Mouse (Mus musculus) pancreas, adult 10 weeks (tissue): ENCODE data around the gene Gm19935. TPM values are rescaled to one million over a fixed set of nuclear protein-coding genes. Genes with fewer than 3 reads are reported as not detected.

Experiments
- polyA plus RNA-seq: library from polyadenylated mRNA; stranded (reverse); fragments of 350-450 nt; fragmentation: Illumina TruSeq; extraction: RNeasy Lipid Tissue Mini Kit (QIAGEN cat#74804); gene quantifications from one replicate; pipeline ENCODE4 v1.2.3, GENCODE M21; 2015; ENCODE audit warnings: low read depth, low replicate concordance; ENCODE audit not compliant: insufficient read depth

The Gm19935 gene
- polyA plus RNA-seq, result not detected

DNA sequence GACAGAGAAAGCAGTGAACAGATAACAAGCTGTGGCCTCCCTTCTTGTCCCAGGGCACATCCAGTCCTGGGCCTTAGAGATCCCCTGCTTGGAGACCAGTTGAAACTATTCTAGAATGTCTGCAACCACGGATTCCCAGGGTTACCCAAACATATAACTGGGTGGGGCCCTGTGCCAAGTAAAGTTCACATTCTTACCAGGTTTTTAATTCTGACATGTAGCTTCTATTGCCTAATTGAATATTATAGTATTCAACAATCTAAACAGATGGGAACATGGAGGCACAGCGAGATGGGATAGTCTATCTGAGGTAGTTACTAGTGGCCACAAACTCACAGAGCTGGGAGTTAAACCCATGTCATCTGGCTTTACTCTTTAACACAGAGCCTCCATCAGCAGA lies at the start of gene Gm19935:
Gene Gm19935, minus strand, starts transcription at position 101 of the 400 bp plus-strand sequence.

DNA sequence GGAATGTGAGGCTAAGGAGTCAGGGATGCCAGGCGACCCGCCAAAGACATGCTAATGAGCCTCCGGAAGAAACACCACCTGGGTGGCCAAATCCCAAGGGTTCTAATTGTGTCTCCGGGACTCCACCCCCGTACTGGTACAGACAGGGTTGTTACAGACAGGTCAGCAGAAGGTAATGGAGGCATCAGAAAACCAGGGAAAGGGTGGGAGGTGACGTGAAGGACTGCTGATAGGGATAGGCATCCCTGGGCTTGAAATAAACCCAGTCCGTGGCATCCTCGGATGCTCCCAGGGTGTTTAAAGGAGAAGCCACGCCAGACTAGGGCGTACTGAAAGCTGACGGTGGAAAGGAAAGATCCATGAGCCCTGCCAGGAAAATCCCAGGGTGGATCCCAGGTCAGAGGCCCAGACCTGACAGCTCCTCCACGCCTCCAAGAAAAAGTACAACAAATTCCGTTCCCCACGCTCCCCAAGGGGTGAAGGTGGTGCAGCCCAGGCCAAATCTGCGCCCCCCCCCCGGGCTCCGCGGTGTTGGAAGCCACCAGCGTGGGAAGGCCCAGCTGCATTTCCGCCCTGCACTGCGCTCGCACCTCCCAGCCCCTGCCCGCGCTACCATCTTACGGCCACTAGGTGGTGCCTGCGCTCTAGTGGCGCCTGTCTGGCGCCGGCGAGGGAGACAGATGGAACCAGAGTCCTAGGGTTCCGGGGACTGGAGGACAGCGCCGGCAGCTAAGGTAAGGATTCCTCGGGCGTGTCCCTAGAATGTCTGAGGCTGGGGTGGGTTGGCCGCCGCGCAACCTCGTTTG lies 11.2 kb upstream of the Gm19935 start, which contains the start of gene Chd9:
Gene Chd9, plus strand, starts transcription at position 172 of the 806 bp plus-strand sequence.

Other genes with a start within 250 kb of the Gm19935 start
- gene Chd9, start 11.0 kb upstream of the Gm19935 start, polyA plus RNA-seq, result 4,754 TPM